Mouse (Mus musculus) spleen, adult 2 months (tissue): ENCODE measurements around the gene Cbx1.

Experiments used
- CTCF ChIP-seq: fragments of 200-500 bp; IDR thresholded peaks from 2 replicates; pipeline ENCODE4 v1.5.1; 2011; ENCODE audit warnings: mild to moderate bottlenecking, inconsistent platforms; ENCODE audit not compliant: insufficient read depth, insufficient read length, insufficient replicate concordance; ENCODE audit errors: extremely low read depth
- POLR2A ChIP-seq: fragments of 200-500 bp; IDR thresholded peaks from 2 replicates; pipeline ENCODE4 v1.6.1; 2011; ENCODE audit warnings: low read depth, low read length, inconsistent platforms

- TF ChIP-seq CTCF = no peak
- no peak for TF ChIP-seq POLR2A
Observed at GRCm38 (mm10) chr11:96741995-96742394, 46.9 kb upstream of the Cbx1 start.
